Mouse (Mus musculus) brain, embryonic 14.5 days (tissue): Measurements from ENCODE around the gene Ccer2. TPM values are rescaled to one million over a fixed set of nuclear protein-coding genes. Genes with fewer than 3 reads are reported as not detected.
A peak's percentile ranks its signal among the peaks of the same experiment; 100 is the strongest.

Source experiments
- DNase-seq: peaks from one replicate; pipeline ENCODE4 v3.0.0-alpha.2; 2011; ENCODE audit warnings: low read depth
- CTCF ChIP-seq: fragments of 200-500 bp; IDR thresholded peaks from 2 replicates; pipeline ENCODE4 v1.5.1; 2012; ENCODE audit warnings: inconsistent platforms, mild to moderate bottlenecking, moderate library complexity, borderline replicate concordance; ENCODE audit not compliant: insufficient read depth, insufficient read length; ENCODE audit errors: extremely low read depth
- POLR2A ChIP-seq: fragments of 200-500 bp; IDR thresholded peaks from 2 replicates; pipeline ENCODE4 v1.6.1; 2012; ENCODE audit warnings: mild to moderate bottlenecking, inconsistent platforms, borderline replicate concordance; ENCODE audit not compliant: poor library complexity, insufficient read depth, insufficient read length, severe bottlenecking; ENCODE audit errors: extremely low read depth
- polyA plus RNA-seq: library from polyadenylated mRNA; depleted of rRNA; stranded (reverse); fragments of >200 nt; gene quantifications from 2 replicates; pipeline ENCODE4 v1.2.3, GENCODE M21; 2012

Gene Ccer2
- polyA plus RNA-seq, 1 experiment: 0.33 TPM

DNA sequence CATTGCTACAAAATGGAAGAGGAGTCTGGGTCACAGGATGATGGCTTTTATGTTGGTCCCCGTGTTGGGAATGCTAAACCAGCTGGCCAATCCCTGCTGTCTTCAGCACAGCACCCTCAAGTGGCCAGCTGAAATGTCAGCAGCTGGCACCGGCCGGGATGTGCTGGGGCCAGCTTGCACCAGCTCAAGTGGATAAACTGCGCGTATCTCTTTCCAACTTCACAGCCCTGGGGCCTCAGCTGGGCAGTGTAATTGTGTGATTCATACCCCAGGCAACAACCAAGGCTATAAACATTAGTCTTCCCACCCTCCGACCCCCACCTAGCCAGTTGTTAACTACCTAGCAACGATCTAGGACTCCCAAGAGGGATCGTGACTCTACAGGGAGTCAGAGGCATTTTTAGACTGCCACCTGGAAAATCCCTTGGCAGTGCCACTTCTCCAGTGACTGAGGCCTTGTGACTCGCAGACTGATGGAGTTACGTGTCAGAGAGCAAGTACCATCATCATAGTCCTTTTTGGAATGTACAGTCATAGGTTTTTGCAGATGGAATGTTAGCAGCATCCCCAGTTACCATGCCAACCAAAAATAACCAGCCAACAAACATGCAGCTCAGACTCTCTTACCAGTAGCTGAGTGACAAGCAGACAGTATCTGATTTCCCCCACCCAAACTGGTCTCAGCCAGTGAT is 28.2 kb upstream of the Ccer2 start:
- peak; percentile 36 for DNase-seq
- no peak for TF ChIP-seq POLR2A
- TF ChIP-seq CTCF: peak; percentile 48; the same call in 1 of the 2 replicates

DNA sequence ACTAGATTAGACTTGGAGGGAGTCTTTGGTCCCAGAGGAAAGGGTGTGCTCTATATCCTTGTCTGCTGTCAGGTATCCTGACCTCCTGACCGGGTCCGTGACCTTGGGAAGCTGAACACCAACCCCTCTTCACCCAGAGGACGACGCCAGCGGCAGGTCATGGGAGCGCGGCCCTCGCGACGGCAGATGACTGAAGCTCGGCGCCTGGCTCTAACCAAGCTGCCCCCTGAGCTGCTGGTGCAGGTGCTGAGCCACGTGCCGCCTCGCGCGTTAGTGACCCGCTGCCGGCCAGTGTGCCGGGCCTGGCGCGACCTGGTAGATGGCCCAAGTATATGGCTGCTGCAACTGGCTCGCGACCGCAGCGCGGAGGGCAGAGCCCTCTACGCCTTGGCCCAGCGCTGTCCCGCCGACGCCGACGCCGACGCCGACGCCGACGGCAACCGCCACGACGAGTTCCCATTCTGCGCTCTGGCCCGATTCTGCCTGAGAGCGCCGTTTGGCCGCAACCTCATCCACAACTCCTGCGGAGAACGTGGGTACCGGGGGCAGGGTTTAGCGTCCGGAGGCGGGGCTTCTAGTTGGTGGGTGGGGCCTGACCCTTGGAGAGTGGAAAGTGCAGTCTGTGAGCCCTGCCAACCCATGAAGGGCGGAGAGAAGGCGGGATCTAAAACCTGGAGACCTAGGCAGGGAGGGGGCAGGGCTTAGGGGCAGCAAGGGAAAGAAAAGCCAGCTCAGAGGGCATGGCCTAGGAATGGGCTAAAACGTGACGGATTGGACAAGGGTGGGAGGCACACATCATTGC is 23.4 kb upstream of the Ccer2 start:
- peak; percentile 84 for DNase-seq
- TF ChIP-seq POLR2A (no peak), CTCF (no peak)

DNA sequence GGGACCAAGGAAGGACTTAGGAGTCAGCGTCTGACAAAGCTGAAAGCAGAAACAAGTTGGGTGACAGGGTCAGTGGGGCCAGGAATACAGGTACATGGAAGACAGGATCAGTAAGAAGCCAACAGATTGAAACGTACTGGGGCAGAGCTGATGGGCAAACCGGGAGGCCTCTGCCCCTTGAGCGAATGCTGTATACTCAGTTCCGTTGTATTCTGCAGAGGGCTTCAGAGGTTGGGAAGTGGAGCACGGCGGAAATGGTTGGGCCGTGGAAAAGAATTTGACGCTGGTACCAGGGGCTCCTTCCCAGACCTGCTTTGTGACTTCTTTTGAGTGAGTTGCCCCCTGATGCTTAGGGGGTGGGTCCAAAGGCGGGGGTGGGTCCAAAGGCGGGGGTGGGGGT is 22.8 kb upstream of the Ccer2 start:
- DNase-seq: no peak
- TF ChIP-seq POLR2A (no peak), CTCF (no peak)

DNA sequence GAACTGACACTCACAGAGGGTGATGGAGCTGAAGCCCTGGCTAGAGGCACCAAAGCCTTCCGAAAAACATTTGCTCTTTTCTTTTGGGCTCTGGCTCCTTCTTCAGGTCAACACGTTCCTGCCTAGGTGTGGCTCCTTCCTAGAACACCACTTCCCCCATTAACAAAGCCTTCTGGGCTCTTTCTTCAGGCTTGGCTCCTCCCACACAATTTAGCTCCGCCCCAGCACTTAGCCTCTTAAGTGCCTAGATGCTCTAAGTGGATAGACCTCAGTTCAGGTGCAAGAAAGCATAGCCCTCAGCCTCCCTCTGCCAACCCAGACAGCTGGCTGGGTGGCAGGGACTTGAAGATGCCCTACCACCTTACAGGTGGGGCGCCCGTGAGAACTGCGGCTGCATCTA is 20.3 kb upstream of the Ccer2 start:
- no peak for TF ChIP-seq POLR2A
- TF ChIP-seq CTCF: no peak
- no peak for DNase-seq

DNA sequence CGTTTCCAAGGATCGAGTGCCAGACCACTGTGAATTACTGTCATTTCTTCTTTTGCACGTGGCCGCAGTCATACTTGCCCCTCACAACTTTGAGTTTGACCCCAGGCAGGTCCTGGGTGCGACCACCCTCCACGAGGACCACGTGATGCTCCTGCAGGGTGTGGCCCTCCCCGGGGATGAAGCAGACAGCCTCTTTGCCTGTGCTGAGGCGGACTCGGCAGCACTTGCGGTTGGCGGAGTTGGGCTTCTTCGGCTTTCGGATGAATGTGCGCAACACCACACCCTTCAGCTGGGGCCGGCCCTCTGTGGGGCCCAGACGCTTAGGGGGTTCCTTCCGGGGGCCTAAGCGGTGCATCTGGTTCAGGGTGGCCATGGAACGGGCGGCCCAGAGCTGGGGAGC is 16.1 kb upstream of the Ccer2 start:
- TF ChIP-seq POLR2A (no peak), CTCF (no peak)

DNA sequence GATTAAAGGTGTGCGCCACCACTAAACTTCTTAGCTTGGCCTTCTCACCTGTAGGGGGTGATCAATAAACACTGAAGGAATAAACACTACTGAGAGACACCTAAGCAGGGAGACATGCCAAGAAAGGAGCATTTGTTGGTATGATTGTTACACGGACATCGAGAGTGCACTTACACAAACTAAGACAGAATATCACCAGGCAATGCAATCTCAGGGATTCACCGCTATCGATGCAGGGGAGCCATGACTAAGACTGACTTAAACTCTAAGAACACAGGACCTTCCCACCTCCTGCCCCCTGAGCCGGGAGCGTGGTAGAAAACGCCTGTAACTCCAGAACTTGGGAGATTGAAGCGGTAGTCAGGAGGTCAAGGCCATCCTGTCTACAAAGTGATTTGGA is 15.0 kb upstream of the Ccer2 start:
- TF ChIP-seq CTCF (no peak), POLR2A (no peak)
- no peak for DNase-seq

More for the DNA sequence above, 16.1 kb upstream of the Ccer2 start:
- no peak for DNase-seq

DNA sequence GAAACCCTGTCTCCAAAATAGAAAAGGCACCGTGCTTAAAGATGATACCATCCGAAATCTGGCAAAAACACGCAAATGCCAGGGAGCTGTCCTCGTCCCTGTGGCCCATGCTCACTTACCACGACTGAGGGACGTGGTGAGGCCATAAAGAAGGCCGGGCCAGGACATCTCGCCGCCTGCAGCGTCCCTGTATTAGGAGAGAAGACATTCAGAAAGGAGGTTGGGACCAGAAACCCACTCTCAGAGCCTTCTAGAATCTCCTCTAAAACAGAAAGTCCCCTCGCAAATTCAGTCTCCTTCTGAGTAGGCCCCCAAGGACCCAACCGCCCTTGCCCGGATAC is 14.6 kb upstream of the Ccer2 start:
- DNase-seq: no peak
- no peak for TF ChIP-seq POLR2A
- no peak for TF ChIP-seq CTCF

DNA sequence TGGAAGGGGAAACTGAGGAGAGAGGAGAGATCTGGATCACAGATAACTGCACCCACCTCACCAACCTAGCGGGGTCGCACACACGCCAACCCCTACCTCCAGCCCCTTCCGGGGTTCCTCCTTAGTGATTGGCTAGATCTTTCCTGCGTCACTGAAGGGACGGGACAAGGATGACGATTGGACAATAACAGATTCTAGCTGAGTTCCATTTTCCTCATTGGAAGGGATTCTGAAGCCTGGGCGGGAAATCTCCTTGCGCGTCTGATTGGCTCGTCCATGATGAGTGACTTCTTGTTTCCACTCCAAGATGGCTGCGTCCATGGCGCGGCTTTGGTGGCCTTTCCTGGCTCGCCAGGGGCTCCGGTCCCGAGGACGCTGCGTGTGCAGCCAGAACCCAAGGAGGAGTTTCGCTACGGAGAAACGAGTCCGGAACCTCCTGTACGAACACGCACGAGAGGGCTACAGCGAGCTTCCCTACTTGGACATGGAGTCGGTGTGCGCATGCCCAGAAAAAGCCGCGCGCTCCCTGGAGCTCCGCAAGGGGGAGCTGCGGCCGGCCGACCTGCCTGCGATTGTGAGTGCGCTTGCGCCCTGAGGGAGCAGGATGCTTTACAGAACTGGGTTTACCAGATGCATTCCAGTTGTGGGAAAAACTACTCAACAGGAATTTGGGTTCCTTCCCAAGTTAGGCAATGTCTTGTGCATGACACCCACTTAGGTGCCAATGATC is 14.1 kb upstream of the Ccer2 start, which contains the start of the genes Mrps12 and Sars2:
TSS of gene Mrps12 (minus strand) at position 112 of the 730 bp plus-strand sequence.
TSS of gene Sars2 (plus strand) at position 284 of the 730 bp plus-strand sequence.
- TF ChIP-seq CTCF (peak; percentile 90), POLR2A (peak; percentile 72; the same call in 1 of the 2 replicates)
- peak; percentile 99 for DNase-seq

DNA sequence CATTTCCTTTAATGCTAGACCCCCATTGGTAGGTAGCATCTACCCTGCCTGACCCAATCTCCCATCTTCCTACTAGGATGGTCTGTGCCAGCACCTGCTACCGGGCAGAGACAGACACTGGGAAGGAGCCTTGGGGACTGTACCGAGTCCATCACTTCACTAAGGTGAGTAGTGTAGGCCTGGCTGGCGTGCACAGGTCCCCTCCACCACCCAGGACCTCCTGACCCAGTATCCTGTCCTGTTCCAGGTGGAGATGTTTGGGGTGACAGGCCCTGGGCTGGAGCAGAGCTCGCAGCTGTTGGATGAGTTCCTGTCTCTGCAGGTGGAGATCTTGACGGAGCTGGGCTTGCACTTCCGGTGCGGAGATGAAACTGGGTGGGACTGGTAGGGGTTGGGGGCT is 6.0 kb upstream of the Ccer2 start:
- TF ChIP-seq CTCF (no peak), POLR2A (no peak)
- DNase-seq: no peak

DNA sequence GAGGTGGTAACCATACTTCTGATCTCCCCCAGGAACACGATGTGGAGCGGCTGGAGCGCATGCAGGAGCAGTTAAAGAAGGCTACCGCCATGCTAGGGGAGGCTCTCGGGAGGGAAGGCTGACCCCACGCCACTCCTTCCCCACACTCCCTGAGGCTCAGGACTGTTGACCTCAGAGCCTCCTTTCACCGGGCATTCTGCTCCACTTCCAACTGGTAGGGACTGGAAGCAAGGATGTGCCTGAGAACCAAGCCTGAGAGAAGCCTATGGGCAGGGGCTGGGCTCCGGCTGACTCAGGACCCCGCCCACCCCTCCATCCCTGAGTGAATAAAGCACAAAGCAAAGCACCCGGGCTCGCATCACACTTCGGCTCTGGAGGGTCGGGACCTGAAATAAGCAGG is 2.6 kb downstream of the Ccer2 start:
- TF ChIP-seq POLR2A (no peak), CTCF (no peak)
- DNase-seq: no peak

DNA sequence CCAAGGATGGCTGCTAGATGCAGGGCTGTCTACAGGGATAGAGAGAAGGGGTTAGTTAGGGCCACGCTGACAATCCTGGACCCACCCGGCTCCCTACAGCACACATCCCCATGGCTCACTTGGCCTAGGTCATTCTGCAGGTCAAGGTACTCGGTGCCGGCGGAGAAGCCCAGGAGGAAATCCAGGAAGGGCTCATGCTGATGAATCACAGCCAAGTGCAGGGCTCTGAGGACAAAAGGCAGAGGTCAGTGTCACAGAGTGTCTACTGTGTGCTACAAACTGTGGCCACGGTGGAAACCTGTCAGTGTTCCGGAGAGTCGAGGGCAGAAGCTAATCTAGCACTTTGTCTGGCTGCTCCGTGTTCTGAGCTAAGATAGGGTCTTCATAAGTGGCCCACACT is 5.9 kb downstream of the Ccer2 start:
- DNase-seq: no peak
- TF ChIP-seq POLR2A (no peak), CTCF (no peak)

DNA sequence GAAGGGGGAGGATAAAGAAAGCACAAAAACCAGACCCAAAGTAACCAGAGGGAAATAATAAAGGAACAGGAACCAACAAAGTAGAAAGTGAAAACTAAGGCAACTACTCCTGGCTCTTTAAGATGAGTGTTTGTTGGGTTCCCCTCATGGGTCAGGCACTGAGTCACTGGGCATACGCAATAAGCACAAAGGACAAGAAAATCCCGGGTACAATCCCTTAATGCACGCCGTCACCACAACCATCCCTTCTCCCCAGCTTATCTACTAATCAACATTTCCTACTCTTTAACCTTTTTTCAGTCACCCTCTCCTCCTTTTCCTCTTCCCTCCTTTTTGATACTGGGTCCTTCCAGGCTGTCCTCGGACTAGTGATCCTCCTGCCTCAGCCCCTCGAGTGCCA is 9.2 kb downstream of the Ccer2 start:
- DNase-seq: no peak
- TF ChIP-seq POLR2A: no peak
- TF ChIP-seq CTCF: no peak

DNA sequence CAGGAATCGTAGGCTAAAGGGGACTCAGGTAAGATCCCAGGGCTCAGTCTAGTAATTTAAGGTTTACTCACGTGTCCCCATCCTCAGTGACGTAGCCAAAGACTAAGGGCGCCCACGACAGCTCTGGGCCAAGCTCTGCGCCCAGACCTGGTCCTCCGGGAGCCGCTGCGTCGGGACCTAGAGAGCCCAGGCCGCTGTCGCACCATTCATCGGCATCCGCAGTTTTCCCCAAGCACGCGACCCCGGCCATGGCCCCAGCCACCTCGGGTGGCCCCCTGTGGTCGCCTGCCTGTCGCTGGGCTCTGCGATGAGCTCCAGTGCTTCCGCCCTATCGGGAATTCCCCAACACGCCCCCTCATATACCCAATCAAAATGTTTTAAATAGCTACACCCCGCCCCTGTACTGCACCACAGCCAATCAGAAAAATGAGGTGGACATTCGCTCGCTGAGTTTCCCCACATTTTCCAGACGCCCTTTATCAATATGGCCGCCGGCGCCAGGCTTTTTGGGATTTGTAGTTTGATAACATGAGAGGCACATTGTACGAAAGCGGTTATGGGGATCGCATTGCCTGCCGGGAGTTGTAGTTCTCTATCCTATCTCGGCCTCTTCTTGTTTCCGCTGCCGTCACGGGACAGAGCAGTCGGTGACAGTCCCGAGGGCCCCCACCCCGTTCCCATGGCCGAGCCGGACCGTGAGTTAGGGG is 10.4 kb downstream of the Ccer2 start, which contains the start of gene Sirt2:
TSS of gene Sirt2 (plus strand) at position 563 of the 707 bp plus-strand sequence.
- TF ChIP-seq CTCF: no peak
- TF ChIP-seq POLR2A: peak; percentile 32; the same call in 1 of the 2 replicates
- DNase-seq: peak; percentile 99

DNA sequence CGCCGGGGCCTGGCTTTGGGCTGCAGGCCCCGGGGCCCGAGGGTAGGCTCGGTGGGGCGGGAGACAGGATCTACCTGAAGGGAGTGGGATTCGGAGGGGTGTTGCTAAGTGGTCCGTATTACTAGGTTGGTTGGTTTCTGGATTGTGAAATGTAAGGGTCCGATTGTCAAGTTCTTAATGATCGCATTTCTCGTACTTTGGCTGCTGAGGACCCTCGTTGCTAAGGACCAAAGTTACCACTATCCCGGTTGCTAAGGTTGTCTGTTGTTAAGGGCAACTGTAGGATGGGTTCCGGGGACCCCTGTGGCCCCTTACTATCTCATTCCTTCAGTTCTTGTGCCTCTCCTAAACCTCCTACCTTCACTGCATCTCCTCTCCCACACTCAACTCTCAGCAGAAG is 10.9 kb downstream of the Ccer2 start:
- TF ChIP-seq CTCF: no peak
- no peak for TF ChIP-seq POLR2A
- no peak for DNase-seq
